Mouse (Mus musculus) cerebellum, adult 8-10 months (tissue): Measurements from ENCODE around the gene Mcm10.
A peak's percentile ranks its signal among the peaks of the same experiment; 100 is the strongest.

Source experiments
- DNase-seq: peaks from one replicate; pipeline ENCODE4 v3.0.0; 2022

Mcm10 gene

GRCm38 (mm10) chr2:5031215-5031614, 18.6 kb upstream of the Mcm10 start:
- peak; percentile 43 for DNase-seq

GRCm38 (mm10) chr2:5029808-5030207, 17.2 kb upstream of the Mcm10 start:
- DNase-seq: no peak

- DNase-seq: no peak
Measured at GRCm38 (mm10) chr2:5028047-5028446, 15.5 kb upstream of the Mcm10 start.

GRCm38 (mm10) chr2:5027057-5027456, 14.5 kb upstream of the Mcm10 start:
- DNase-seq: no peak

- no peak for DNase-seq
Measured at GRCm38 (mm10) chr2:5025162-5025733, 12.7 kb upstream of the Mcm10 start.

- no peak for DNase-seq
Measured at GRCm38 (mm10) chr2:5023699-5024399, 11.3 kb upstream of the Mcm10 start.

GRCm38 (mm10) chr2:5023275-5023674, 10.7 kb upstream of the Mcm10 start:
- no peak for DNase-seq

GRCm38 (mm10) chr2:5019708-5020107, 7.1 kb upstream of the Mcm10 start:
- DNase-seq: no peak

- DNase-seq: no peak
Measured at GRCm38 (mm10) chr2:5016922-5017321, 4.3 kb upstream of the Mcm10 start.

GRCm38 (mm10) chr2:5015527-5015926, 2.9 kb upstream of the Mcm10 start:
- no peak for DNase-seq

GRCm38 (mm10) chr2:5014616-5015015, 2.0 kb upstream of the Mcm10 start:
- DNase-seq: no peak

- no peak for DNase-seq
Measured at GRCm38 (mm10) chr2:5011898-5012490, 597 bp downstream of the Mcm10 start.

- DNase-seq: no peak
Measured at GRCm38 (mm10) chr2:5007107-5007506, 5.5 kb downstream of the Mcm10 start.

GRCm38 (mm10) chr2:5001266-5001665, 11.3 kb downstream of the Mcm10 start:
- no peak for DNase-seq

GRCm38 (mm10) chr2:4998905-4999304, 13.7 kb downstream of the Mcm10 start:
- no peak for DNase-seq

- DNase-seq: no peak
Measured at GRCm38 (mm10) chr2:4996421-4996824, 16.2 kb downstream of the Mcm10 start.

GRCm38 (mm10) chr2:4995646-4996045, 16.9 kb downstream of the Mcm10 start:
- no peak for DNase-seq

GRCm38 (mm10) chr2:4994436-4994835, 18.2 kb downstream of the Mcm10 start:
- no peak for DNase-seq

GRCm38 (mm10) chr2:4993584-4993983, 19.0 kb downstream of the Mcm10 start:
- DNase-seq: no peak

GRCm38 (mm10) chr2:4988826-4989424, 23.7 kb downstream of the Mcm10 start:
- DNase-seq: no peak

- DNase-seq: no peak
Measured at GRCm38 (mm10) chr2:4987388-4988180, 25.0 kb downstream of the Mcm10 start.

- no peak for DNase-seq
Measured at GRCm38 (mm10) chr2:4986798-4987197, 25.8 kb downstream of the Mcm10 start.

- DNase-seq: no peak
Measured at GRCm38 (mm10) chr2:4985000-4985399, 27.6 kb downstream of the Mcm10 start.
